Comparison of ENCODE assay signal across 24 mouse cellular contexts in the genomic region with DNA sequence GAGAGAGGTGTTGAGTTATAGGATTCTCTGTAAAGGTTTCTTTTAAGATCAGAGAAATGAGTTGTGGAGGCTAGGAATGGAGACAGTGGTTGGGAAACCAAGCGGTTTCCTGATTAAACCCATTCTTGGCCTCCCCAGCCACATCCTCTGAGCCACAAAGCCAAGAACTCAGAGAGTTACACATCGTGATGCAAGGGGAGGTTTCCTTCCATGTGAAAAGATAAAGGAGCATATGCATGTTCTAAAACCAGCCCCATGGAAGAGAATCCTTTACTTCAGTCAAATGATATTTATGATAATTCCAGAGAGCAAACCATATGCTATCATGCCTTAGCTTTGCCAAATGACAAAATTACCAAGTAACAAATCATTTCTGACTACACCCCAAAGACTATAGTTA. TPM values are rescaled to one million over a fixed set of nuclear protein-coding genes. Genes with fewer than 3 reads are reported as not detected.
DNase-seq lines count a peak whose midpoint lies in the region; ATAC-seq and TF ChIP-seq lines count a peak whose summit lies in the region.
"Had no signal": no experiment of that assay in that cellular context is flagged by ENCODE, and none has a peak within 500 bp of the region (broad histone marks: within the 10 kb centered on the region; RNA-seq: fewer than 3 reads in every experiment).

No protein-coding gene starts in this region.

- no peak for TF ChIP-seq CTCF in forebrain, postnatal 0 days (IDR thresholded peaks at IDR 0.05; ENCODE audit: low read depth)

- no peak overlapping the region for H3K4me3 ChIP-seq in forebrain, postnatal 0 days (ENCODE audit: low read depth, low read length)
- no peak overlapping the region for H3K4me3 ChIP-seq in forebrain, embryonic 14.5 days (ENCODE audit: low read depth, low read length)
- H3K4me3 ChIP-seq: forebrain, embryonic 13.5 days; heart, embryonic 15.5 days; hindbrain, embryonic 10.5 days had no signal

- no peak for ATAC-seq in forebrain, postnatal 0 days
- ATAC-seq in forebrain, embryonic 14.5 days, result no peak
- ATAC-seq in megakaryocyte, adult 5-6 weeks (ENCODE audit: poor library complexity, severe bottlenecking), result peak; percentile 45; the same call in 1 of the 2 replicates
- ATAC-seq: CD4-positive, CD25-positive, alpha-beta regulatory T cell, adult 4 months; forebrain, embryonic 13.5 days; intestine, embryonic 16.5 days had no signal

- H3K27ac ChIP-seq in forebrain, postnatal 0 days (ENCODE audit: low read depth, low read length), result no peak overlapping the region
- H3K27ac ChIP-seq in forebrain, embryonic 14.5 days (ENCODE audit: low read depth, low read length), result no peak overlapping the region
- H3K27ac ChIP-seq: forebrain, embryonic 13.5 days; heart, embryonic 15.5 days; hindbrain, embryonic 10.5 days; hindbrain, embryonic 14.5 days had no signal

- H3K4me1 ChIP-seq in forebrain, postnatal 0 days (ENCODE audit: insufficient read depth), result peaks cover 2% of the 10 kb centered on the region
- 0 out of 2 replicates have a peak, but pooled peaks cover 2% of the 10 kb centered on the region for H3K4me1 ChIP-seq in forebrain, embryonic 14.5 days (ENCODE audit: control insufficient read depth, insufficient read depth, low read length)

- no peaks in the 10 kb centered on the region for H3K36me3 ChIP-seq in forebrain, postnatal 0 days (ENCODE audit: insufficient read depth)
- no peaks in the 10 kb centered on the region for H3K36me3 ChIP-seq in forebrain, embryonic 14.5 days (ENCODE audit: control insufficient read depth, insufficient read depth, low read length)
- H3K36me3 ChIP-seq: G1E; heart, embryonic 15.5 days; hindbrain, embryonic 10.5 days had no signal

- 54% methylated on average over 2 of the region's 2 CpGs for WGBS in forebrain, postnatal 0 days
- 65% methylated on average over 2 of the region's 2 CpGs for WGBS in forebrain, embryonic 14.5 days

- H3K9ac ChIP-seq in forebrain, postnatal 0 days, result no peak overlapping the region
- no peak overlapping the region for H3K9ac ChIP-seq in forebrain, embryonic 14.5 days (ENCODE audit: low read length)
- H3K9ac ChIP-seq: forebrain, embryonic 13.5 days; heart, embryonic 15.5 days; hindbrain, embryonic 14.5 days had no signal

- 0 out of 2 replicates have a peak, but pooled peaks cover 2% of the 10 kb centered on the region for H3K9me3 ChIP-seq in forebrain, postnatal 0 days (ENCODE audit: low read length)
- 0 out of 2 replicates have a peak, but pooled peaks cover 2% of the 10 kb centered on the region for H3K9me3 ChIP-seq in forebrain, embryonic 14.5 days (replicated peaks; ENCODE audit: control insufficient read depth, low read length)
- H3K9me3 ChIP-seq: forebrain, embryonic 13.5 days; G1E; heart, embryonic 15.5 days; hindbrain, embryonic 10.5 days had no signal

- no peaks in the 10 kb centered on the region for H3K27me3 ChIP-seq in forebrain, postnatal 0 days (ENCODE audit: insufficient read depth, low read length)
- H3K27me3 ChIP-seq in forebrain, embryonic 14.5 days (replicated peaks; ENCODE audit: control insufficient read depth, insufficient read depth, low read length), result no peaks in the 10 kb centered on the region
- H3K27me3 ChIP-seq: forebrain, embryonic 13.5 days had no signal

- no peak overlapping the region for H3K4me2 ChIP-seq in forebrain, postnatal 0 days (ENCODE audit: low read depth)
- no peak overlapping the region for H3K4me2 ChIP-seq in forebrain, embryonic 14.5 days (ENCODE audit: low read length)
- H3K4me2 ChIP-seq: forebrain, embryonic 13.5 days; heart, embryonic 11.5 days; heart, embryonic 15.5 days; hindbrain, embryonic 14.5 days had no signal

- DNase-seq in forebrain, postnatal 0 days, result peak; percentile 41
- DNase-seq in forebrain, embryonic 14.5 days (ENCODE audit: low spot score), result no peak
- peak; percentile 50 for DNase-seq in 416B (ENCODE audit: low read depth)
- peak; percentile 63 for DNase-seq in brain, adult 2 months (ENCODE audit: low read depth, low spot score)
- DNase-seq in spleen, adult 12 weeks (ENCODE audit: low spot score), result no peak
- DNase-seq in ovary, postnatal 36 days (ENCODE audit: low spot score), result no peak
- DNase-seq: adrenal gland, postnatal 10 days; B cell, adult 2 months; cerebellum, adult 11-12 months; cerebellum, adult 9-10 months; cerebellum, postnatal 36 days; gastrocnemius, postnatal 36 days; heart, adult 18-20 months; heart, postnatal 14 days; kidney, adult 2 months had no signal

RNA-seq across cellular contexts. Expression of gene Cttnbp2, which starts 3.0 kb away (rescaled TPM):
- total RNA-seq in forebrain, postnatal 0 days (2014; rRNA removed), result 45.6 and 49.7 TPM in 2 replicates
- polyA plus RNA-seq in forebrain, postnatal 0 days (2015; fragmentation: Nextera tagmentation; extraction: Ambion mirVana), result 24.2 and 43.5 TPM in 2 replicates
- 55.7 and 74.7 TPM in 2 replicates for polyA plus RNA-seq in forebrain, embryonic 14.5 days (2014; fragmentation: Nextera tagmentation; extraction: Ambion mirVana)
- not detected in 2 replicates for total RNA-seq in megakaryocyte, adult 5-6 weeks (2015)
- total RNA-seq in megakaryocyte, adult 5-6 weeks (2017), result 0.04 TPM in 1 of 2 replicates, not detected in the other
- polyA plus RNA-seq: G1E had no signal

Comparison
In these comparisons a context has a peak if more than half of its experiments do, and no peak if none do; other contexts are left out.
1. DNase-seq: peak in forebrain, postnatal 0 days (single experiment), 416B (single experiment) and brain, adult 2 months (single experiment); none in forebrain, embryonic 14.5 days (single experiment), spleen, adult 12 weeks (single experiment) and ovary, postnatal 36 days (single experiment).
2. RNA of gene Cttnbp2, which starts 3.0 kb away (total RNA-seq): 45.6 to 49.7 TPM in forebrain, postnatal 0 days; 0.04 TPM in megakaryocyte, adult 5-6 weeks; every median in the first group is over 10 times any median in the second.